Mouse (Mus musculus): ENCODE results near the gene Mynn.

Mynn gene

GRCm38 (mm10) chr3:30646761-30647160 is 44.9 kb downstream of the Mynn start:
- no peak for DNase-seq

GRCm38 (mm10) chr3:30647440-30648090 is 45.7 kb downstream of the Mynn start, which contains the start of gene Lrrc34:
Gene Lrrc34 (minus strand): TSS chr3:30647869.
- DNase-seq, result peak; percentile 73

- DNase-seq, result no peak
These were observed 46.6 kb downstream of the Mynn start for GRCm38 (mm10) chr3:30648466-30648865.

GRCm38 (mm10) chr3:30650062-30650841 is 48.4 kb downstream of the Mynn start:
- peak; percentile 68 for DNase-seq

- no peak for DNase-seq
These were observed 54.1 kb downstream of the Mynn start for GRCm38 (mm10) chr3:30655937-30656336.

- DNase-seq, result no peak
These were observed 56.6 kb downstream of the Mynn start for GRCm38 (mm10) chr3:30658486-30658885.

Measured in kidney, postnatal 14 days (tissue).